Mouse (Mus musculus) layer of hippocampus, adult 8-10 months (tissue): ENCODE results near the gene Ramp3. TPM values are rescaled to one million over a fixed set of nuclear protein-coding genes. Genes with fewer than 3 reads are reported as not detected.
"Not testable (repeated sequence)": the region's sequence is repeated elsewhere in the genome, so short reads cannot be mapped to it uniquely, and the experiment has no call there.

ENCODE experiments used
- DNase-seq, 2 experiments: peaks; one replicate each; pipeline ENCODE4 v3.0.0; 2022; ENCODE audit warnings: low spot score in 2 of 2
- total RNA-seq, 4 experiments: library from RNA; stranded (reverse); gene quantifications; 2 replicates each; pipeline ENCODE4 v1.2.4; 2022

Gene Ramp3
- 1 to 10 TPM; 4.8 to 7.3 (median 6.9) TPM for total RNA-seq

DNA sequence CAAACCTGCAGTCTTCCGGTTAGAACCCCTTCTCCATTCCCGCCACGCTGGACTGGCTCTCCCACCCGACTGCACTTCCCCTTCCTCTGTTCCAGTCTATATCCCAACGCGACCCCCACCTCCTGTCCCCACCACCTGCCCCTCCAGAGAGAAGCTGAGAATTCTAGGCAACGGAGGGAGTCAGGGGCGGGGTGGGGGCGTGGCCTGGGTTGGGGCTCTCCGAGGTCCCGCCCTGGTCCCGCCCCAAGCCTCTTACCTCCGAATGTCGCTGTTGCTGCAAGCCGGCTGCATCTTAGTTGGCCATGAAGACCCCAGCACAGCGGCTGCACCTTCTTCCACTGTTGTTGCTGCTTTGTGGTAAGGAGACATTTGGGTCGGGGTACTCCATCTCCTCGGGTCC is at the start of gene Ramp3:
TSS of gene Ramp3 (plus strand) at position 251 of the 400 bp plus-strand sequence.
- no peak for DNase-seq

DNA sequence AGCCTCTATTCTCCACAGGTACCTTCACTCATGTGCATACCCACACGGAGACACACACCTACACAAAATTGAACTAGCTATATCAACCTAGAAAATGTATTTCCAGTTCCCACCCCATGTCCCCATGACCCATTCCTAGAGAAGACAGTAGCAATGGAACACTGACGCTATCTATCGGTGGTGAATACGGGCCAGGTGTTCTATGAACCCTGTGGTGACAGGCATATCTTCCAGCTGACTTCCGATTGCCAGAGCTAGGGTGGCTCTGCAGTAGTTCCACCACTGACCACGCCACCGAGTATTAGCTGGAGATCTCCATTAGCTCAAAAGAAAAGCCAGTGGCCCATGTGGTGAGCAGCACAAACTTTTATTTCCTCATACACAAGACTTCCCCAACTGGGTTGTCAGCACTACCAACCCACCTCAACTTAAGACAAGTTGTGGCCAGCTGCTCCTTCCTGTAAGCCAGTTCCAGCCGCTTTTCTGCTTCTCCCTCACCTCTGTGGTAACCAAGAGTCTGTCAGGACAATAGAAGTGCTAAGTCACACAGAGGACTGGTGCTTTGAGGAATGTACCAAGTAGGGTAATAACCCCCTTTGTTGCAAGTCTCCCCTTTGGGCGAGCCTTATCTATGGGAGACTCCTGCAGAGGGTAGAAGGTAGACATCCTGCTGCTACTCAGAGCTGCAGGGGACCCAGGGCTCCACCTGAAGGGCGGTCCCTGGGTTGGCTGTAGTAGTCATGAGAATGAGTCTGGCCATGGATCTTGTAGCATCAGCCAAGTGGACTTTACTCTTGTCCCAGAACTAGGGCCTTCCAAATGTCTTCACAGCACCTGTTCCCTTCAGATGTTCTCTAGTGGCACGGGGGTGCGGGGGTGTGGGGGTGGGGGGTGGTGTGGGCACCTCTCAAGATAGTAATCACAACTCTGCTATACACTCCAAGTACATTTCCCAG is 42.8 kb upstream of the Ramp3 start:
- no peak for DNase-seq

DNA sequence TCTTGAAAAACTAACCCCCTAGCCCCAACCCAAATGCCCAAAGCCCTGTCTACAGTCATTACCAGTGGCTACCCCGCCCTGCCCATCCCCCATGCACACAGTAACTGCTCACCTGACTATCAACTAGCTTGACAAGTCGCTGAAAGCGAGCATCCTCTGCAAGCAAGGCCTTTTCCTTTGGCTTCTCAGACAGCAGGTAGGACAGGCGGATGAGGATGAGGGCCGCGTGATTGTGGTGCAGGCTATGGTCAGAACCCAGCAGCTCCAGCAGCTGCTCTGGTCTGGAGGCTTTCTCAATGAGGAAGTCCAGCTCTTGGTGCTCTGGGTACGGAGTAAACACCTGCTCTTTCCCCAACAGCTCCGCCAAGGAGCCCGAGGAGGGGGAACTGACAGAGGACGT is 34.6 kb upstream of the Ramp3 start:
- no peak for DNase-seq

- DNase-seq: no peak
Observed at GRCm38 (mm10) chr11:6624619-6625382, 33.5 kb upstream of the Ramp3 start.

GRCm38 (mm10) chr11:6625478-6626387 is 32.6 kb upstream of the Ramp3 start, which contains the start of gene Tbrg4:
Tbrg4 (minus strand) TSS chr11:6626067.
- DNase-seq: peak; percentile 86 to 92

DNA sequence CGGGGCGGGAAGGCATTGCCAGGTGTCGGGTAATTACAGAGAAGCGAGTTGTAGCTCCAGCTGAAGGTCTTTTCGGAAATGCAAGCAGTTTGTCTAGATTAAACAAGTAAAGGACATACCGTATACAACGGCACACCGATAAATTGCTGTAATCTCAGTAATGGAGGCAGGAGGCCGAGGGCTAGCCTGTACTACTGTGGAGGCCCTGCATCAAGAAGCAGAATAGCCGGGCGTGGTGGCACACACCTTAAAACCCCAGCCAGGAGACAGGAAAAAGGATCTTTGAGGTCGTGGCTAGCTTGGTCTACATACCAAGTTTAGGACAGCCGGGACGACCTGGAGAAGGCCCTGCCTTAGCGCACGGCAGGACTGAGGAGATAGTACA is 31.9 kb upstream of the Ramp3 start:
- DNase-seq: no peak

- DNase-seq: no peak
Observed at GRCm38 (mm10) chr11:6627731-6628130, 30.6 kb upstream of the Ramp3 start.

GRCm38 (mm10) chr11:6628568-6628967 is 29.8 kb upstream of the Ramp3 start:
- DNase-seq: no peak

DNA sequence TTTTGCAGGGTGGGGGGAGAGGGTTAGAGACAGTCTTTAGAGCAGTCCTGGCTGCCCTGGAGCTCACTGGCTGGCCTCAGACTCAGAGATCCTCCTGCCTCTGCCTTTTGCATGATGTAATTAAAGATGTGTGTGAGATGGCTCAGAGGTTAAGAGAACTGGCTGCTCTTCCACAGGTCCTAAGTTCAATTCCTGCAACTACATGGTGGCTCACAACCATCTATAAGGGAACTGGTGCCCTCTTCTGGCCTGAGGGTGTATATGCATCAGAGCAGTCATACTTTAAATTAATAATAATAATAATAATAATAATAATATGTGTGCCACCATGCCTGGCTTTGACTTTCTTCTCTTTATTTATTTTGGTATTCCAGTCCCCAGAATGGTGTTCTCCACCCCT is 28.7 kb upstream of the Ramp3 start:
- DNase-seq: no peak

DNA sequence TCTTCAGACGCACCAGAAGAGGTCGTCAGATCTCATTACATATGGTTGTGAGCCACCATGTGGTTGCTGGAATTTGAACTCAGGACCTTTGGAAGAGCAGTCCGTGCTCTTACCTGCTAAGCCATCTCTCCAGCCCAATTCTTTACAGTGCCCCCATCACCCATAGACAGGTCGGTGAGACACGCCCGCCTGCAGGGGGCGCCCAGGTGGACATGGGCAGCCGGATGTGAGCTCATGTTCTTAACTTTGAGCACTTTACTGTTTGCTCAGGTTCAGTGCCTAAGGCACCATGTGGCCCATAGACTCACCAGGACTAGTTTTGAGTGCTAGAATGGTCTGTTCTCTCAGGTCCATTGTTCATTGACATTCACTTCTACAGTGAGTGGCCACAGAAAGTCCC is 22.2 kb upstream of the Ramp3 start:
- no peak for DNase-seq

GRCm38 (mm10) chr11:6638537-6638936 is 19.8 kb upstream of the Ramp3 start, which contains the start of gene Wap:
Wap (minus strand) TSS chr11:6638637.
- no peak for DNase-seq

- no peak for DNase-seq
Observed at GRCm38 (mm10) chr11:6639072-6639471, 19.2 kb upstream of the Ramp3 start.

DNA sequence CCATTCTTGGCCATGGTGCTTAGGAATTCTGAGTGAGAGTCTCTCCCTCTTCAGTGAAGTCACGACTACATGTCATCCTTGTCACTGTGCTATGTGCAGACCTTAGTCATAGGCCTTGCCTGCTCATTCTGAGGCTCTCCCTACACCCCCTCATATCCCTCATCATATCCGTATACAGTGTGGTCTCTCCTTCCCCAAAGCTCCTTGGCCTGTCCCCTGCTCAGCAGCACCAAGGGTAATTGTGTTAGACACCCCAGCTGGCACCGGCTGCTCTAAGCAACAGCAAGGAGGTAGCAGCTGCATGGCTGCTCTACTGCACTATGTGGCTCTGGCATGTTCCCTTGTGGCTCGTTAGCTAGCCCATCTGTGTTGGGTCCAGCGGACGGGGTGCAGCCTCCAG is 13.8 kb upstream of the Ramp3 start:
- DNase-seq: no peak

GRCm38 (mm10) chr11:6647831-6648724 is 10.2 kb upstream of the Ramp3 start:
- no peak for DNase-seq

GRCm38 (mm10) chr11:6650519-6650918 is 7.8 kb upstream of the Ramp3 start:
- no peak for DNase-seq

GRCm38 (mm10) chr11:6652978-6653377 is 5.3 kb upstream of the Ramp3 start:
- not testable (repeated sequence) for DNase-seq

GRCm38 (mm10) chr11:6654903-6655302 is 3.4 kb upstream of the Ramp3 start:
- peak; percentile 70 to 87 for DNase-seq

DNA sequence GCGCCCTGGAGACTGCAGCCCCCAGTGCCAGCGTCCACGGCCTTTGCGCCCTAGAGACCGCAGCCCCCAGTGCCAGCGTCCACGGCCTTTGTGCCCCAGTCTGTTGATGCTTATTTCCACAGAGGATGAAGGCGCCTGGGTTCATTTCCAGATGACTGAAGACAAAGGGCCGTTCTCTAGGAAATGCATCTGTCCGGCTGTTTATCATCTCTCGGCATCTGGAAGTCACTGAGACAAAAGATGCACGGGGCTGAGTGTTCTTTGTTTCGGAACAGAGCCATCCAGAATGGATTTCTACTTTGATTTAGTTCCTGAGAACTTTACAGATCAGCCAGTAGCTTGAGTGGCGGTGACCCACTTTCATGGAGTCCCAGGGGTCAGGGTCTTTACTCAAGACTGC is 2.9 kb downstream of the Ramp3 start:
- no peak for DNase-seq

DNA sequence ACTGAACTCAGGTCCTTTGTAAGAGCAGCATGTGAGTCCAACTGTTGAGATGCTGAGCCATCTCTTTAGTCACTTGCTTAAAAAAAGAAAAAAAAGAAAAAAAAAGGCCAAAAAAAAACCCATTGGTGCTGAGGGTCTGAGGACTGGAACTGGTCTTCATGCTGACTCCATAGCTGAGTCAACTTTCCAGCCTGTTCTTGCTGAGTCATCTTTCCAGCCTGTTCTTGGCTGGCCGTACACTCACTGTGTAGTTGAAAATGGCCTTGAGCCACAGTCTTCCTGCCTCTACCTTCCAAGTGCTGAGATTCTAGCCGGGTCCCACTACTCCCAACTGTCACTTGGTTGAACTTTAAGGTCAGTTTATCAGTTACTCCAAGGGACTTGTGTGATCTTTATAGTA is 8.3 kb downstream of the Ramp3 start:
- DNase-seq: no peak

GRCm38 (mm10) chr11:6669041-6669440 is 10.7 kb downstream of the Ramp3 start:
- DNase-seq: no peak
